Mouse (Mus musculus): ENCODE measurements around the gene Arl4c. TPM values are rescaled to one million over a fixed set of nuclear protein-coding genes. Genes with fewer than 3 reads are reported as not detected.

The Arl4c gene
- polyA plus RNA-seq, 1 experiment from 2014 or later = 6.7 TPM

DNA sequence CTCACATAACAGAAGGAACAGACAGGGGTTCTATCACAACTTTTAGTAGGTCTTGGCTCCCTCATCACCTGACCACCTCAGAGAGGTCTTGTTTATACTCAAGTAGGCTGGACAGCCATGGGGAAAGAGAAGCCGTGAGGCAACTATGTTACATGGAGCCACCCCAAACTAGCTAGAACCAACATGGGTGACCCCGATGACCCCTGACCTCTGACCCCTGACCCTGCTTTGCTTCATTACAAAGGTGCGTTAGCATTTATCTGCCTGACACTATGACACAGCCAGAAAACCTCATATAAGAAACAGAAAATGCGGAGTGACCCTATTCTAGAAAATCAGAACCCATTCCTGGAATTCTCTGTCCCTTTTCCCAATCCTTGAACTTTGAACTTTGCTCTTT lies 77.6 kb downstream of the Arl4c start:
- Histone ChIP-seq H3K4me2 (ENCODE audit: low read depth, low read length) (no peak overlapping the region), H3K4me3 (ENCODE audit: low read depth, low read length) (no peak overlapping the region), H3K9me3 (replicated peaks; ENCODE audit: control insufficient read depth, low read length) (no peaks in the 10 kb centered on the region), H3K36me3 (replicated peaks; ENCODE audit: control insufficient read depth, insufficient read depth, low read depth, low read length) (no peaks in the 10 kb centered on the region), H3K9ac (replicated peaks; ENCODE audit: low read length) (no peak overlapping the region), H3K4me1 (ENCODE audit: control insufficient read depth, insufficient read depth, low read length) (no peaks in the 10 kb centered on the region), H3K27me3 (ENCODE audit: control insufficient read depth, insufficient read depth, low read length) (no peaks in the 10 kb centered on the region), H3K27ac (replicated peaks; ENCODE audit: low read depth, low read length) (no peak overlapping the region)
- ATAC-seq (replicated peaks; ENCODE audit: insufficient number of reproducible peaks, low FRiP score, low TSS enrichment, low read depth) = no peak
- 82% methylated on average over 4 of the region's 4 CpGs for WGBS
- no peak for DNase-seq (ENCODE audit: low spot score)

- Histone ChIP-seq H3K27ac (replicated peaks; ENCODE audit: low read depth, low read length) (no peak overlapping the region), H3K4me3 (ENCODE audit: low read depth, low read length) (no peak overlapping the region), H3K9ac (replicated peaks; ENCODE audit: low read length) (no peak overlapping the region), H3K9me3 (replicated peaks; ENCODE audit: control insufficient read depth, low read length) (no peaks in the 10 kb centered on the region), H3K4me1 (ENCODE audit: control insufficient read depth, insufficient read depth, low read length) (no peaks in the 10 kb centered on the region), H3K36me3 (replicated peaks; ENCODE audit: control insufficient read depth, insufficient read depth, low read depth, low read length) (no peaks in the 10 kb centered on the region), H3K27me3 (ENCODE audit: control insufficient read depth, insufficient read depth, low read length) (no peaks in the 10 kb centered on the region), H3K4me2 (ENCODE audit: low read depth, low read length) (no peak overlapping the region)
- DNase-seq (ENCODE audit: low spot score) = no peak
- WGBS = 57% methylated on average over 8 of the region's 8 CpGs
- no peak for ATAC-seq (replicated peaks; ENCODE audit: insufficient number of reproducible peaks, low FRiP score, low TSS enrichment, low read depth)
Measured at GRCm38 (mm10) chr1:88623541-88624115, 78.4 kb downstream of the Arl4c start.

Other genes with a start within 250 kb of the Arl4c start
- gene Glrp1, start 192.2 kb downstream of the Arl4c start, polyA plus RNA-seq (2014; fragmentation: Nextera tagmentation; extraction: Ambion mirVana) = not detected in 2 replicates